ENCODE assay signal across 15 mouse cellular contexts in the genomic region with DNA sequence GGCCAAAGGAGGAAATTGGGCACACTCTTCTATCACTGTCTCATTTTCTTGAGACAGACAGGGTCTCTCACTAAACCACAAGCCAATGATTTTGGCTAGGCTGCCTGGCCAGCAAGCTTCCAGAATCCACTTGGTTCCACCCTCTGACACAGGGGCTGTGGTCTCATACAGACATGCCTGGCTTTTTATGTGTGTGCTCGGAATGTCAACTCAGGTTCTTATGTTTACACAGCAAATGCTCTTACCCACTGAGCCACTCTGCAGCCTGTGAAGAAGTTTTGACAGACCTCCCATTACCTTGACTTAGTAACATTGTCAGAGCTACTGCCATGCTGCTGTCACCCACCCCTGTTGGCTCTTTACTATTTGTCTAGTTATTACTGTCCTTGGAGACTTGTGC. TPM values are rescaled to one million over a fixed set of nuclear protein-coding genes. Genes with fewer than 3 reads are reported as not detected.
"Had no signal": no experiment of that assay in that cellular context is flagged by ENCODE, and none has a peak within 500 bp of the region (broad histone marks: within the 10 kb centered on the region; RNA-seq: fewer than 3 reads in every experiment).

No protein-coding gene starts in this region.

- H3K9ac ChIP-seq: liver, embryonic 13.5 days; midbrain, embryonic 15.5 days; neural tube, embryonic 12.5 days had no signal

- H3K4me3 ChIP-seq: left cerebral cortex, adult 2 months; limb, embryonic 10.5 days; liver, embryonic 13.5 days; megakaryocyte, embryonic 14.5 days; midbrain, embryonic 15.5 days; neural tube, embryonic 12.5 days had no signal

- H3K27ac ChIP-seq: left cerebral cortex, adult 2 months; limb, embryonic 10.5 days; liver, embryonic 13.5 days; macrophage; midbrain, embryonic 15.5 days; neural tube, embryonic 12.5 days had no signal

- H3K4me2 ChIP-seq: liver, embryonic 13.5 days; midbrain, embryonic 11.5 days; midbrain, embryonic 15.5 days; neural tube, embryonic 12.5 days had no signal

- ATAC-seq: intestine, postnatal 0 days; midbrain, embryonic 15.5 days had no signal

- H3K27me3 ChIP-seq: liver, embryonic 13.5 days; megakaryocyte, embryonic 14.5 days; midbrain, embryonic 15.5 days; neural tube, embryonic 12.5 days had no signal

- H3K9me3 ChIP-seq: limb, embryonic 10.5 days; liver, embryonic 13.5 days; megakaryocyte, embryonic 14.5 days; midbrain, embryonic 15.5 days; neural tube, embryonic 12.5 days had no signal

- H3K36me3 ChIP-seq: liver, embryonic 13.5 days; midbrain, embryonic 15.5 days; neural tube, embryonic 12.5 days had no signal

- DNase-seq: kidney, adult 8-10 months; liver, embryonic 13.5 days; lung, adult 2 months; thymus, adult 2 months; thymus, postnatal 4 days had no signal

RNA-seq across cellular contexts. Expression of a gene that starts 39.5 kb away (rescaled TPM):
- polyA plus RNA-seq: limb, embryonic 10.5 days; liver, embryonic 13.5 days; macrophage had no signal

RNA-seq across cellular contexts. Expression of a gene that starts 59.7 kb away (rescaled TPM):
- total RNA-seq: monocyte, adult 5-6 weeks; neutrophil, adult 5-6 weeks had no signal
- polyA plus RNA-seq: liver, embryonic 13.5 days had no signal
